Mouse (Mus musculus) CD4-positive, CD25-positive, alpha-beta regulatory T cell, adult 2 months (primary cell): ENCODE measurements around the gene Vac14.

Experiments used
- DNase-seq: peaks from one replicate; pipeline ENCODE4 v3.0.0-alpha.2; 2012; ENCODE audit warnings: low read depth, low spot score

Gene Vac14

GRCm38 (mm10) chr8:110618391-110619207 is at the start of gene Vac14:
TSS of gene Vac14 (plus strand) at chr8:110618585.
- DNase-seq, result peak; percentile 100

DNA sequence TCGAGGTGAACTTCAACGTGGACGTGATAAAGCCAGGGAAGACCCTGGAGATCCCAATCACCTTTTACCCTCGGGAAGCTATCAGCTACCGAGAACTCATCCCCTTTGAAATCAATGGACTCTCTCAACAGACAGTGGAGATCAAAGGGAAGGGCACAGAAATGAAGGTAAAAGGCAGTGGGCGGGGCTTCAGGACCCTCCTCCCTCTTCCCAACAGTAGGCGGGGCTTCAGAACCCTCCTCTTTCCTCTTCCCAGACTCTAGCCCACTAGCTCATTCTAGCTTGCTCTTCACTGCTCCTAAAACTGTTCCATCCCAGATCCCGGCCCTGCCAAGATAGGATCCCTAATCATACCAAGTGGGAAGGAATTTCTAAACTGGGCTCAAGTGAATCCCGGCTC is 25.7 kb upstream of the Vac14 start:
- no peak for DNase-seq

DNA sequence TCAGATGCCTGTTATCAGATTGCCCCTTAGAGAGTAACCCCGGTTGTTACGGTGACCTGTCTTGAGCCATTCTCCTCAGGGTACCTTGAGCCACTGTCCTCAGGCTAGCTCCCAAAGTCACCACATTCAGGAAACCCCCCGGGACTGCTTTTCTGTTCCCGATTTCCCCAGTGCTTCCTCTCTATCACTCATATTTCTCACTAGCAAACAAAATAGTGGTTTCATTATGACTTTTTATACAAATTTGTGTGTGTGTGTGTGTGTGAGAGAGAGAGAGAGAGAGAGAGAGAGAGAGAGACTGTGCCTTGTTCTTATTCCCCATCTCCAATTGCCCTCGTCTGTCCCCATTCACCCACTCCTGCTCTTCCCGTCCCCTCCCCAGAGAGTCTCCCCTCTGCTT is 24.2 kb upstream of the Vac14 start:
- DNase-seq, result no peak

DNA sequence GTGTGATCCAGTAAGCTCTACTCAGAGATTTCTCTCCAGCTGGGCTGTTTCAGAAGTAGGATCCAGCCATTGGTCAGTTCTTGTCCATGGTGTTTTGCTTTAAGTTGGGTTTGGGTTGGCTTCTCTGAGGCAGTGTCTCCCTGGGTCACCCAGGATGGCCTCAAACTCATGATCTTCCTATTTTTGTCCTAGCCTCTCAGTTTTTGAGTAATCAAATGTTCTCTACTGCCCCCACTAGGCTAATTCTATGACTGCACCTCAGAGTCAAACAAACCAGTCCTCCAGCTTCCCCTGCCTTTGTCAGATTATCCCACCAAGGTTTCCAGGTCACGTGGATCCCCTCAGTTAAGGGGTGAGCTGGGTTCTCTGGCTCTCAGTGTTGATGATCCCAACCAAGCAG is 13.8 kb upstream of the Vac14 start:
- peak; percentile 47 for DNase-seq

- DNase-seq, result no peak
These were observed 12.9 kb upstream of the Vac14 start for GRCm38 (mm10) chr8:110605401-110606015.

- DNase-seq, result no peak
These were observed 2.7 kb upstream of the Vac14 start for GRCm38 (mm10) chr8:110615730-110616129.

DNA sequence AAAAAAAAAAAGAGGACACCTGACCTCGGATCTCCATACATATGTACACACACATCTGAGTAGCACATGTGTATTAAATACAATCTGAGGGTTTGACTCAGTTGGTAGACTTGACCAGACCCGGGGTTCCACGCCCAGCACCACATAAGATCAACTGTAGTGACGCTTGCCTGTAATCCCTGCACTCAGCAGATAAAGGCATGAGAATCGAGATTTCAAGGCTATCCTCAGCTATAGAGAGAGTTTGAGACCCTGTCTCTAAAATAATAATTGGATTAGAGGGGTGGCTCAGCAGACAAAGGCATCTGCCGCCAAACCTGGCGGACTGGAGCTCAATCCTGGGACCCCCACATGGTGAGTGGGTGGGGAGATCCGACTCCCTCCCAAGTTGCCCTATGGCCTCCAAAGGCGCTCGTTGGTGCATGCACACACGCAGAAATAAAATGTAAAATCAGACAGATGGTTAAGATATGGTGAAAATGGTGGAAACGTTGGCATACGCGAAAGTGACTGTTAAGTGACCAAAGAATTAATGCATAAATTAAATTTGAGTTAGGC is 505 bp upstream of the Vac14 start:
- no peak for DNase-seq

DNA sequence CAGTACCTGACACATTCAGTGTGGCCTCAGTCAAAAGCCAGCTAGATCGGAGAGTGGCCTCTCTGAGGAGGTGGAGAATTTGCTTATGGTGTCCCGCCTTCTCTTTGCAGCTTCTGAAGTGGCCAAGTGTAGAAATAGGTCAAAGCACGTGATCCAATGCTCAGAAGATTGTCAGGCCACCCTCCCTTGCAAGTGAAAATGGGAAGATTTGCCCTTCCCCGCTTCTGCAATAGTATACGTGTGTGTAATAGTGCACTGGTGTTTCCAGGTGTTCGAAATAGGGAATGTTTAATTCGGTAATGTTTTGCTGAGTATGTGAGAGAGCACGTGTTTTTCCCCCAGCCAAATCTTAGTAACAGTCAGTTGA is 806 bp downstream of the Vac14 start:
- no peak for DNase-seq

- DNase-seq, result peak; percentile 38
These were observed 1.5 kb downstream of the Vac14 start for GRCm38 (mm10) chr8:110619919-110620318.

- no peak for DNase-seq
These were observed 8.0 kb downstream of the Vac14 start for GRCm38 (mm10) chr8:110626431-110626830.

GRCm38 (mm10) chr8:110629245-110630063 is 11.1 kb downstream of the Vac14 start:
- peak; percentile 65 for DNase-seq

DNA sequence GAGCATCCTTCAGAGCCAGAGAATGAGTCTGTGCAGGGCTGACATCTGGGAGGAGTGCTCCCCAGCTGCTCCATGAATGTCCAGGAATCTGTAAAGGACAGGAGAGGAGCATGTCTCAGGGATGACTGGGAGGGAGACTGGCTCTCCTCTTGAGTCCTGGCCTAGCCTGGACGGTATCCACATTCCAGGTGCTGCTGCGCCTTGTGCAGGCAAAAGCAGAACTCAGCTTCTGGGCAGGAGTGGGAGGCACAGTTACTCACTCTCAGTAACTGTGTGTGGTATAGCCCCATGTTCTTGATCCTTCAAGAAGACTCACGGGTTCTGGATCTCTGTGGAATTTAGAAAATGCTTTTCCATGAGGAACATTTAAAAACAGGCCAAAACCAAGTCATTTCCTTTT is 11.7 kb downstream of the Vac14 start:
- DNase-seq, result no peak

DNA sequence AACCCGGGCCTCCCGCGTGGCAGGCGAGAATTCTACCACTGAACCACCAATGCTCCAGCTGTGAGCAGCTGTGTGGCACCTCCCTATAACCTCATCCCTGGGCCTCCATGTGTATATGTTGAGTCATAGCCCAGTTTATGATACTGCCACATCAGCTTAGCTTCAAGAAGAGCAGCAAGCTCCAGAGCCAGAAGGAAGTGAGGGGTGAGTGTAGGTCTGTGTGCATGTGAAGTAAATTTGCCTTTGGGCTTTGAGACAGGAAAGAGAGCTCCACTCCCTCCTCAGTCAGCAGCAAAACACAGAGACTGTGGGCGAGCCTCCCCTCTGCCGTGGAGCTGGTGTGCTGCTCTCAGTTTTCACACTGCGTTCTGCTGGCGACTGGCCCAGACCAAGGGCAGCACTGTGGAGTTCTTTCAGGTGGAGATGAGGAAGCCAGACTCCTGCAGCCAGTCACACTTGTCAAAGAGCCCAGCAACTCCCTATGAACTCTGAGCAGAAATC is 12.2 kb downstream of the Vac14 start:
- no peak for DNase-seq

GRCm38 (mm10) chr8:110631201-110631600 is 12.8 kb downstream of the Vac14 start:
- no peak for DNase-seq

DNA sequence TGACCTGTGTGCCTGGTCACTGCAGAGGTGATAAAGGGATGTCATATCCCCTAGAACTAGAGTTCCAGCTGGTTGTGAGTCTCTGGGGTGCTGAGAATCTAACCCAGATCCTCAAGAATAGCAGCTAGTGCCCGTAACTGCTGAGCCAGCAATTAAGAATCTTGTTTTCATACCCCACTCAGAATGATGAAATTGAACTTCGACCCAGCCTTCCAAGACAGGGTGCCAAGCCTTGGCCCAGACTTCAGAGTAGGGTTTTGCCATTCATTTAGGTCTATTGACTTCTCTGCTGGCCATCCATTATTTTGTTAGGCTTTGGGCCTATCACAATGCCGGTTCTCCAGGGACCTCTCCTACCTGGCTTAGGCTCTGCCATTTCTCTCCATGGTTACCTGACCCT is 15.4 kb downstream of the Vac14 start:
- DNase-seq, result no peak

GRCm38 (mm10) chr8:110636182-110636581 is 17.8 kb downstream of the Vac14 start:
- DNase-seq, result no peak

- no peak for DNase-seq
These were observed 23.9 kb downstream of the Vac14 start for GRCm38 (mm10) chr8:110642331-110642730.

DNA sequence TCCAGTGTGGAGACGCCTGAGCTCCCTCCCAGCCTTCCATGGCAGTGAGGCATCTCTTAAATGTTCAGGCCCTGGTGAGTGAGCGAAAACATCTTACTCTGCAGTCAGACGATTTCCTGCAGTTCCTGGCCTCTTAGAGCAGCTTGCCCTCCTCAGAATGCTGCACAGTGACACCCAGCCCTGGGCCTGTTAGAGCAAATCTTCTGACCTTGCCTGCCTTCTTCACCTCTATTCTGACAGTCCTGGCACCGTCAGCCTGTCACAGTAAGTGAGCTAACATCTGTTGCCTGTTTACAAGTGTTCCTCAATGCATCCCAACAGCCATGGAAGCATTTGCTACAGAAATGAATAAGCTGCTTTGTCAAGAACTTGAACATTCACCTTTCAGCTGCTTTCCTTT is 24.8 kb downstream of the Vac14 start:
- no peak for DNase-seq

DNA sequence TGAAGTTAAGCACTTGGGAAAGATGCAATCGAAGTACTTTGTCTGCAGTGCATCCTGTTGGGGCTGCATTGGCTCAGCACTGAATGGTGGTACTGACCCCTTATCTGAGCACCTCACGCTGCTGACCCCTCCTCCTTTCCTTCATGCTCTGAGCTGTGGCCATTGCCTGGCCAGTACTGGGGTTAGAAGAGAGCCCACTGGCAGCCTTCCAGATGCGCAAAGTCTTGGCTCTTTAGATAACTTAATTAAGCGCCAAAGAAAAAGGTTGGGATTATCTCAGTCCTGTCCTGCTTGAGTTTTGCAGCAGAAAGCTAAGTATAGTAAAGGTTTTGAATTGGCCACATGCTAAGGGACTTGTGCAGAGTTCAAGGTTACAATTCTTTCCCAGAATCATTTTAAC is 26.0 kb downstream of the Vac14 start:
- DNase-seq, result no peak

GRCm38 (mm10) chr8:110644901-110645300 is 26.5 kb downstream of the Vac14 start:
- DNase-seq, result no peak

DNA sequence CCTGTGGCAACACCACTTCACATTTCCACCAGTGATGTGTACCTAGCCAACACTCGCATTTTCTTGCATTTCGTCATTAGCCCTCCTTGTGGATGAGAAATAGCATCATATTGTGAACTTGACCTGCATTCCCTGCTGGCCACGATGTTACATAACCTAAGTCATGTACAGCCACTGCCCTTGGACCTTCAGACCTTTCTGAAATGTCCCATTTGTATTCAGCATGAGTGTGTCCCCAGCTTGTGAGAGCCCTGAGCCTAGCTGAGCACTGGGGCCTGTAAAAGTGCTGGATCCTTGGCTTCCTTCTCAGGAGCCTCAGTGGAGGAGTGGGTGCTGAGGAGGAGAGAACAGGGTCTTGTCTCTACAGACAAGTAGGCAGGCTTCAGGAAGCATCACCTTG is 27.0 kb downstream of the Vac14 start:
- DNase-seq, result no peak

DNA sequence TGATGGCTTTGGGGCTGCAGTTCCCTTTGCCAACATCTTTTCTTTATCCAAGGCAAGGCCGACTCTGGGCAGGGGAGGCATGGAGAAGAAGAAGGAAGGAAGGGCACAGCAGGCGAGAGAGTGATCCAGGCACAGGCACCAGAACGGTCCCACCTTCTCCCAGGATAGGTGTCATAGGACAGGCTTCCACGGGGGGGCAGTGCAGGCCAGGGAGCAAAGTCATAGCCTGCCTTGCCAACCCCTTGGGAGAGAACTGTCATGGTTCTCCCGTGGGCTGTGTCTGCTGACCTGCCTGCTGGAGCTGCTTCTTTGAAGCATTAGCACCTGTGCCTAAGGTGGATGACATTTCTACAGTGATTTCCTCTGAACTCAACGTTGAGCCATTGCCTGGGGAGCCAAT is 27.7 kb downstream of the Vac14 start:
- peak; percentile 35 for DNase-seq
